Mouse (Mus musculus) adrenal gland, postnatal 0 days (tissue): ENCODE results near the gene Gm20721. TPM values are rescaled to one million over a fixed set of nuclear protein-coding genes. Genes with fewer than 3 reads are reported as not detected.

Source experiments
- polyA plus RNA-seq: library from polyadenylated mRNA; unstranded; fragments of >200 nt; fragmentation: Nextera tagmentation; extraction: Ambion mirVana; gene quantifications from 2 replicates; pipeline ENCODE4 v1.2.1, GENCODE M21; 2015

Gene Gm20721
- 55.7 and 88.2 TPM in 2 replicates for polyA plus RNA-seq

GRCm38 (mm10) chr2:174346612-174346998, at the start of gene Gm20721:
TSS of gene Gm20721 (minus strand) at chr2:174346712.

GRCm38 (mm10) chr2:174284011-174284410, 62.5 kb downstream of the Gm20721 start, which contains the start of gene Gnas:
TSS of gene Gnas (plus strand) at chr2:174284320.

Other genes with a start within 250 kb of the Gm20721 start
- 45.9 and 74.2 TPM in 2 replicates for gene Npepl1, start 236.4 kb downstream of the Gm20721 start, polyA plus RNA-seq
- gene Gnas, start 62.4 kb downstream of the Gm20721 start, polyA plus RNA-seq = 2,357 and 2,614 TPM in 2 replicates
- 58.2 and 69.2 TPM in 2 replicates for gene Nelfcd, start 69.1 kb upstream of the Gm20721 start, polyA plus RNA-seq
- gene Ctsz, start 92.3 kb upstream of the Gm20721 start, polyA plus RNA-seq = 147 and 180 TPM in 2 replicates
- gene Tubb1, start 104.0 kb upstream of the Gm20721 start, polyA plus RNA-seq = 1.0 and 1.8 TPM in 2 replicates
- gene Atp5e, start 117.4 kb upstream of the Gm20721 start, polyA plus RNA-seq = 936 and 1,474 TPM in 2 replicates
- gene Prelid3b, start 126.4 kb upstream of the Gm20721 start, polyA plus RNA-seq = 119 and 166 TPM in 2 replicates